Mouse (Mus musculus): ENCODE results near the gene Szrd1. TPM values are rescaled to one million over a fixed set of nuclear protein-coding genes. Genes with fewer than 3 reads are reported as not detected.

Szrd1 gene
- total RNA-seq, 2 experiments from 2014 or later = 47.5 to 57.3 TPM

GRCm38 (mm10) chr4:141068655-141069054 lies 70.9 kb downstream of the Szrd1 start:
- DNase-seq (ENCODE audit: low spot score in 2 of 2) = no peak

- DNase-seq (ENCODE audit: low spot score in 2 of 2) = no peak
These were observed 72.0 kb downstream of the Szrd1 start for GRCm38 (mm10) chr4:141067516-141068046.

- DNase-seq (ENCODE audit: low spot score in 2 of 2) = no peak
These were observed 72.7 kb downstream of the Szrd1 start for GRCm38 (mm10) chr4:141066709-141067515.

GRCm38 (mm10) chr4:141065123-141065522 lies 74.5 kb downstream of the Szrd1 start:
- DNase-seq (ENCODE audit: low spot score in 2 of 2) = peak; percentile 83 to 86

- no peak for DNase-seq (ENCODE audit: low spot score in 2 of 2)
These were observed 75.4 kb downstream of the Szrd1 start for GRCm38 (mm10) chr4:141064104-141064659.

Other genes starting within 250 kb of the Szrd1 start
- 1 to 10 TPM; 8.0 to 9.6 TPM for gene Padi2, start 233.4 kb downstream of the Szrd1 start, total RNA-seq (2021)
- gene Sdhb, start 178.6 kb downstream of the Szrd1 start, total RNA-seq (2021) = 100 to 1,000 TPM; 202 to 204 TPM
- 100 to 1,000 TPM; 233 to 238 TPM for gene Atp13a2, start 152.9 kb downstream of the Szrd1 start, total RNA-seq (2021)
- gene Mfap2, start 129.4 kb downstream of the Szrd1 start, total RNA-seq (2021) = 10 to 100 TPM; 20.9 TPM
- 10 to 100 TPM; 32.2 to 42.8 TPM for gene Crocc, start 79.2 kb downstream of the Szrd1 start, total RNA-seq (2021)
- 10 to 100 TPM; 43.7 to 48.4 TPM for gene Necap2, start 61.4 kb downstream of the Szrd1 start, total RNA-seq (2021)
- under 1 TPM; 0.27 to 0.53 TPM for gene Spata21, start 51.4 kb downstream of the Szrd1 start, total RNA-seq (2021)
- 10 to 100 TPM; 28.6 to 33.0 TPM for gene Fbxo42, start 8.1 kb upstream of the Szrd1 start, total RNA-seq (2021)
- gene Rsg1, start 74.2 kb upstream of the Szrd1 start, total RNA-seq (2021) = 1 to 10 TPM; 2.0 to 3.9 TPM
- 1 to 10 TPM; 5.8 to 6.7 TPM for gene Arhgef19, start 99.7 kb upstream of the Szrd1 start, total RNA-seq (2021)
- gene Epha2, start 161.5 kb upstream of the Szrd1 start, total RNA-seq (2021) = 1 to 10 TPM; 2.5 to 2.7 TPM
- 10 to 100 TPM; 10.2 to 10.3 TPM for gene Fam131c, start 228.4 kb upstream of the Szrd1 start, total RNA-seq (2021)

All from layer of hippocampus, postnatal 10 days (tissue).